Mouse (Mus musculus): ENCODE measurements at regions not wholly inside any gene's neighbourhood (a gene's known extent, or its start where the extent isn't known, plus 50 kb on each side); places are given as distances from the start of the nearest gene placed in this dataset.

DNA sequence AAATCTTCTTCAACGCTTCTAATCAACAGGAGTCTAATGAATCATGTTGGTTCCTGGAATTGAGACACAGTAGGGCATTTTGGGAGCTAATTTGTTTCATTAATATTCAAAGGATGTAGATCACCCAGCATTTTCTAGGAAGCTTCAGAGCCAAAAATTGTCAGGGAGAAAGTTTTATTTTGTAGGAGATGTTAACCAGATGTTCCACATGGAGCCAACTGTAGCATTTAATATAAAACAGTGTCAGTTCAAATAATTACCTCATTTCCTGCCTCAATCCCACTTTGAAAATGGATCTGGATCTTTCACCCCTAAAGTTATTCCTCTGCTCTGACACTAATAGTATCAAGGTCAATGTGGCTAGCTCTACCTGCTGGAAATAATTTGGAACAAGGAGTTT is 389.6 kb upstream of the Lmcd1 start:
- DNase-seq (ENCODE audit: low spot score in 2 of 2), result no peak

DNA sequence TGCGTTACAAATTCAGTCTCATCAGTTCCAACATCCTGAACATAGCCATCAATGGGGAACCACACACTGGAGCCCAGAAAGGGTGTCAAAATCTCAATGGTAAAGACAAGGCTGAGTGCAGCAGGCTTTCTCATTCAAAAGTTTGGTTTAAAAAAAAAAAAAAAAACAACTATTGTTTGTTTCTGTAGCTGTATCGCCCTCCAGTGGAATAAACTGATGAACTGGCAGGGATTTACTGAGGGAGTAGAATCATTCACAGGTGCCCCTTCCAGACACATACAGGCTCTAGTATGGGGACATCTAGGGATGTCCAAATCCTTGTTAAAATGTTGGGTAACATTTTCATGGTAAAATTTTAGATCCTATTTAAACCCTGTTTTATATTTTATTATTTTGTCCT is 361.6 kb upstream of the Lmcd1 start:
- DNase-seq (ENCODE audit: low spot score in 2 of 2), result no peak

DNA sequence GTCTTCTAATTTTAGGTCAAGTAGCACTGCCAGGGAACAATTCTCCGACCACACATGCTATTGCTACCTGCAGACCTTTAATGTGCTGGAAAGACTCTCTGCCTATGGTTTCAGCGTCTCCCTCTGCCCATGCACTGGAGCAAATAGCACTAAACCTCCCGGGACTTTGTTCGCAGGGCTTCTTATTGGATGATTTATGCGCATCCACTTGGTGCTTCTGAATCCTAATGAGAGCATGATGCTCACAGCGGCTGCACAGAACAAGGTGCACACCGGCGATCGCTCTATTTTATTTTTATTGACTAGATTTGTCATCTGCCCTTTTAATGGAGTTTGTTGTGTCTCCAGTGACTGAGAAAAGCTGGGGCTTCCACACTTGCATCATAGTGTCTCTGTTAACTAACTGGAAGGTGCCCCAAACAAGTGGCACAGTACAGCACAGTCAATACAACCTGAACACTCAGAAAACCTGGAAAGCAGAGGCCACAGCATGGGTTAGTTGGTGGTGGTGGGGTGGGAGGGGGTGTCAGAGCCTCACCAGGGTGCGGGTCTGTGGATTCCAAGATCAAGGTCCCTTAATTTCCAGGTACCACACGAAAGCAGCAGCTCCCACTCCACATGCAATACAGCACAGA is 359.7 kb upstream of the Lmcd1 start:
- no peak for DNase-seq (ENCODE audit: low spot score in 2 of 2)

DNA sequence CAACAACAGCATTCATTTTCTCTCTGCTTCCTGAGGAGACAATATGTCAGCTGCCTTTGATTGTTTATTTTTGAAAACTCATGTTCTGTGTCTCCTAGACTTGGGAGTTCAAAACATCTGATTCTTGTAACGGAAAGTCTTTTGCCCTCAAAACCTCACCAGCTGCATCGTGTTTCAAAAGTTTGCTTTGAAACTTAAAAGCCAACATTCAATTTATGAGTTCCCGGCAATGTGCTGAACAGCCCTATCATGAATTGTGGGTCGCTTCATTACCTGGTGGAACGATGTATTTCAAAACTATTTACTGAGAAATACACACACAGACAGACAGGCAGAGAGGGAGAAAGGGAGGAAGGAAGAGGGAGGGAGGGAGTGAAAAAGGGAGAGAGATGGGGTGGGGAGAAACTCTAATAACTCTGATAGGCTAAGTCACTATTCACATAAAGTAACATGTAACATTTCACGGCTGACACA is 356.3 kb upstream of the Lmcd1 start:
- DNase-seq (ENCODE audit: low spot score in 2 of 2), result no peak

DNA sequence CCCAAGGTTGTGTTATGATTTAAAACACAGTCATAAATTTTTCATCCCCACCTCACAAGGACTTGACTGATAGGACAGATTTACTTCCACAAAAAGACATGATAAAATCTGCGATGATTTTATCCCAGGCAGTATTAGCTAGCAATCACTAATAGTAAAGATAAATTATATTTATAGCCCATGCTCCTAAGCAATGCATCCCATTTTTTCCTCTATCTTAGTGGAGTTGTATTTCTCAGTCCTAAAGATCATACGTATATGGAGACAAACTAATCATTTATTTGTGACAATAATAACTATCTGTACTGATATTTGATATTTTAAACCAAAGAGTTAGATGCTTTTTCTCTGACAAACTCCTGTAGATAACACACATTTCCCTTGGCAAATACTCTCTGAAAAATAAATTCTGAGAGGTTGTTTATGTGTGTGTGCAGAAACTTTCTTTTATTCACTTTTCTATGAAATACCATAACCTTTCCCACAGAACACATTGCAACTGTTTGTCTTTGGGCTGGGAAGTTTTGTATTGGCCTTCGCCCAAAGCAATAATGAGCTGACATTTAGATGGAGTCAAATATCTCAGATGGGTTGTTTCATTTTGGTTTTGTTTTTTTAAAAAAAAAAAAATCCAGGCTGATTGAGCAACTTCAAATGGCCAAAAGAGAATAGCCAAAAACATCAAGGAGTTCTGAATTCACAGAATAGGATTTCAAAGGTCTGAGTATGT is 355.5 kb upstream of the Lmcd1 start:
- DNase-seq (ENCODE audit: low spot score in 2 of 2), result no peak

DNA sequence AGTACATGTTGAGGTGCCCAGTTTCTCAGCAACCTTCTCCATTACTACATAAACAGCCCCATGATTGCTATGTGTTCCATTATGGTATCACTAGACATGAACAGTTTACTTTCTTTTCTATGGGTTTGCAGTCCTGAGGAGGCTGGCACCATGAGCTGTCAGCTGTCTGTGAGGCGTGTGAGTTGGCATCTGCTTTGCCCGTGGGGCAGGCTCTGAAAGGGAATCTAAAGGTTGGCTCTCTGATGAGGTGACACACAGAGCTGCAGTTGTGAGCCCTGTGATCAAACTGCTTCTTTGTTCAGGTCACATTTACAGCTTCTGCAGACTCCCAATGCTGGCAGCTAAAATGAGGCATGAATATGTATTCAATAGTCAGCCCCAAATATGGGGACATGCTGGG is 341.0 kb upstream of the Lmcd1 start:
- no peak for DNase-seq (ENCODE audit: low spot score in 2 of 2)

DNA sequence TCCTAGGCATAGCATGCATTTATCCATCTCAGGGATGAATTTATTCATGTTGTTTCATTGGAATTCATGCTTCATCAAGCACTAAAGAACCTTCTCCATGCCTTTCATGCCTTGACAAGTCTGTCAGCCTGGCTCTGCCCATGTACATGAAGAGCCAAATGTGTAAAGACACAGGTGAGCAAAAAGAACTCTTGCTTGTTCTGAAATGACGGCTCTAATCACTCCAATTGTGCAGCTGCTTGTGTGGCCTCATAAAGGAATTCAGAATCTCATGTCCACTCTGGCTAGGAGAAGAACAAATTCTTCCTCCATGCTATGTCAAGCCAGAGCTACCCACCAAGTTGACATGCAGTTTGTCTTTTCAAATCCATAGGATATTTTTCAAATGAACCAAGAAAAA is 319.2 kb upstream of the Lmcd1 start:
- no peak for DNase-seq (ENCODE audit: low spot score in 2 of 2)

DNA sequence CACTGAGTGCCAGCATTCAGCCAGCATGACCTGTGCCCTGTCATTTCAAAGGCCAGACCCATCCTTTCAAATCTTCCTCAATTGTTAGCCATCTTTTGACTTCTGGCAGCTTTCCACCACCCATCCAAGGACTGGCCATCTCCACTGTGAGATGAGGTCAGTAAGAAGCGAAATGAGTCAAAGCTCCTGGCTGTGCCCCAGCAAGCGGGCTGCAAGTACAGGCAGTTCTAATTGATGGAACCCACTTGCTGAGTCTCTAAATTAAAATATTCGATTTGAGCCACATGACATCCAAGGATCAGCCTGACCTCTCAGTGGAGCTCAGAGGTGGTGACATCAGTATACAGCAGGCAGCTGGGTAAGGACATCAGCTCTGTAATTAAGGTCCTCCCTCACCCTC is 307.8 kb upstream of the Lmcd1 start:
- no peak for DNase-seq (ENCODE audit: low spot score in 2 of 2)

DNA sequence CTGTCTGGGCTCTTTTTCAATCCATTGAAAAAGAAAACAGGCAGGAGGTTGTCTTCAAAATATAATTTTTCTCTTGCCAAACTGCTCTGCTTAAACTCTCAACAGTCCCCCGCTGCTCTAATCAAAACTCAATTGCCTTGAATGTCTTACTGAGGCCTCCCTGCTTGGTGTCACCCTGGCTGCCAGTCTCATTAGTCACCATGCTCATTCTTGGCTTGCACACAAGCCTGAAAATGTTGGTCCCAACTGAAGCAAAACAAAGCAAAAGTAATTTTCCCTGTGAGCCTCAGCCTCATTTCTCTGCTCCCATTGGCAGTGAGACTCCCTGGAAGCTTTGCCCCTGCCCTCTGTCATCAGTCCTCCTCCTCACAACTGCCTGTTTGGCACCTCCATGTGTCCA is 288.1 kb upstream of the Lmcd1 start:
- no peak for DNase-seq (ENCODE audit: low spot score in 2 of 2)

DNA sequence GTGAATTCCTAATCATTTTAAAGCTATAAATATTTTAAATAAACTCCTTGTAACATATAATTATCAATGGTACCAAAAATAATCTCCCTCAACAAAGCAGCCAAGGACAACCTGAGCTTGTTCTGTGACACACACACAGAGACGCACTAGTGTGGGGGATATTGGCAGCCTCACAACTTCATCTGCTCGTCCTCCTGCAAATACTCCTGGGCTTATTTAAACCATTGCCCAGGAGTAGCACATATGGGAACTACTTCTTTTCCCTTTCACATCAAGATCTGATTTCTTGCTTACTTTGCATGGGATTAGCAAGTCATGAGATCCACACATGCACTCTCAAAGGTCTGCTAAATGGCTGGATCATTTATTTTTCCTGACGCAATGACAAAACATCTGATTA is 277.7 kb upstream of the Lmcd1 start:
- no peak for DNase-seq (ENCODE audit: low spot score in 2 of 2)

DNA sequence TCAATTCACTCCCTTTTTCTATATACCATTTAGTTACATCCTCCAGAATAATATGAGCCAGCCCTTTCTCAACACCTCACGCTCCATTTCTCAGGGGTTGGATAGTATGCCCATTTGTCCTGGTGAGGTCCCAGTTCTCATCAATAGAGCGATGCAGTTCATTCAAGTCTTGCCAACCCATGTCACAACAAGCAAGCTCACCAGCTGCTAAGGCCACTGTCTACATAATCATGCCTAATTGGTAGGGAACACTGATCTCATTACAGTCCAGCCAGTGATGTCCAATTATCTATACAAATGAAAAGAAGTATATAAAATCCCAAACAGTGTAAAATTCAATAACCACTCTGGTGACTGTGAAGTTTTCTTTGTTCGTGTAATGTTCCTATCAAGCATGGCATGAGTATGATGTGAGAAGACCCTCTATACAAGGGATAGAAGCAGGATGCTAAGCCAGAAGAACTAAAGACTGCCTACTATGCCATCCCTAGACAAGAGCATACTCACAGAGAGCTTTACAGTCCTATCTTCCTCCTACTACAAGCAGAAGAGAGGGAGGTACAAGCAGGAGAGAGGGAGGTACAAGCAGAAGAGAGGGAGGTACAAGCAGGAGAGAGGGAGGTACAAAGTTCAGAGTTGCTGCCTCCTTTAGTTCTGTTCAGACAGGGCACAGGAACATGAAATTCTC is 269.6 kb upstream of the Lmcd1 start:
- no peak for DNase-seq (ENCODE audit: low spot score in 2 of 2)

DNA sequence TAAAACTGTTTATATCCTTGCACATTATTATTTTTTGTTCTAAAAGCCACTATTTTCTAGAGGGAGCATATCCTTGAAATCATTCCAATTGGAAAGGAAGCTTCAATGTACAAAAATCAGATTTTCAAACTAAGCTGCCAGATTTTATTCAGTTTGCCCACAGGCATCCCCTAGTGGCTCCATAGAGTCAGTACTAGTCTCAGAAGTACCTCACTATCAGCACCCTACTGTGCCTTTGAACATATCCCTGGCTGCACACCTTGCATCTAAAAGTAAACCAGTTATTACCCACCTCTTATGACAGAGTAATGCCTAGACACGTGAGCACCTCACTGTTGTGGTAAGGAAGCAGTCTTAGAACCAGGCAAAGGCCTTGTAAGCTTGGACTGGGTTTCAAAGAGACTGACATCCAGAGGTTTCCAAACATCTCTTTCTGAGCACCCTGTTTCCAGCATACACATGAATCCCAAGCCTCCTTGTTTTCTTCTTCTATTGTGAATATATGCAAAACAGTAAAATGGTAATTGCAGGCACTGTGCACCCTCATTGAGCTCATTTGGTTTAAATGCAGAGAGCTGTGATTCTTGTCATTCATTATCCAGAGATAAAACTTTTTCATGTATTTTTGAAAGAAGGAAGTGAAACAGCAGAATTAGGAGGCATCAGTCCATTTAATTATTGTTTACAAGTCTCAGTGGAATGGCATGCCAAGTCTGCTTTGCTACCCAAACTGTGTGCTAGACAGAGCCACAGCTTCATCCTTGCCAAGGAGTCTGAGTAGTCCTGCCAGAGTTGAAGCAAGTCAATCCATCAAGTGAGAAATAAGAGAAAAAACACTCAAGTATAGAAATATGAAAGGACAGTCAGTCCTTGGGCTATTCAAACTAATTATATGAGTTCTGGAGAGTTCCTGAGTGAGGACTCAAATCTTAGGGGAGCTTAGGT is 247.0 kb upstream of the Lmcd1 start:
- DNase-seq (ENCODE audit: low spot score in 2 of 2), result no peak

DNA sequence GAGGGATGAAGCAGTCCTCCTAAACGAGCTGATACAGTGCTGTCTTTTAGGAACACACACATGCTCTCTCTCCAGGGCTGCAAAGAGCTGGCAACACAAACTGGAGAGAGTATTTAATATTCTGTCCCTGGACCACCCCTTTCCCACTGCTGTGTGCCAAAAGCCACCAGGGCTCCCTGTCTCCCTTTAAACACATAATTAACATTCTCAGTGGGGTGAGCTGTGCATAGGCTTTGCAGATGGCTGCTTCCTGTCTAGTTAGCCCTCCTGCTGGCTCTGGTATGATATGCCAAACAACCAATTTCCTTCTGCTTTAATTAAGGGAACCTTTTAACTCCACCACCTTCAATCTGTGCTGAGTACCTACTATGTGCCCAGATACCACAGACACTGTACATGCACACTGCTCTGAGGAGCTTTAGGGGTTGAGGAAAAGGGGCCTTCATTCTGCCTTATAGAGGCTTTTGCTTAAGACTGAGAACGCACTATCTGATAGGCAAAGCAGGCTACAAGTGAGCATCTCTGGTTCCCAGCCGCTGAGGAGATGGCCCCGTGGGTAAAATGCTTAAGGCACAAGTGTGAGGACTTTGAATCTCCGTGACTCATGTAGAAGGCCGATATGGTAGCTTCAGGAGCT is 222.9 kb upstream of the Lmcd1 start:
- no peak for DNase-seq (ENCODE audit: low spot score in 2 of 2)

DNA sequence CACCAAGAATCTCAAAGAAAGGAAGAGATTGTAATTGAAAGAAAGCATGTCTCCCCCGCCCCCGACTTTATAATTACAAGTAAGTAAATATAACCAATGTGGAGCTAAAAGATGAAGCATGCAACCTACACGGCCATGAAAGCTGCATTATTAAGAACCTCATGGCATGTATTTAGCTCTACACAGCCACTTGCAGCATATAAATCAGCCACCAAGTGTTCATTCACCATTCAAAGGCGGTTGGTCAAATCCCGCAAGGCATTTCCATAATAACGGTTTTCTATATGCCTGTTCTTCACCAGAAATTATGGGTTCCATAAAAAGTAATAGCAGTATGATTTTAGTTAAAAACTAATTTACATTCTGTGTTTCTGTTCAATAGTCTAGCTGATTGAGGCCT is 221.4 kb upstream of the Lmcd1 start:
- DNase-seq (ENCODE audit: low spot score in 2 of 2), result no peak

DNA sequence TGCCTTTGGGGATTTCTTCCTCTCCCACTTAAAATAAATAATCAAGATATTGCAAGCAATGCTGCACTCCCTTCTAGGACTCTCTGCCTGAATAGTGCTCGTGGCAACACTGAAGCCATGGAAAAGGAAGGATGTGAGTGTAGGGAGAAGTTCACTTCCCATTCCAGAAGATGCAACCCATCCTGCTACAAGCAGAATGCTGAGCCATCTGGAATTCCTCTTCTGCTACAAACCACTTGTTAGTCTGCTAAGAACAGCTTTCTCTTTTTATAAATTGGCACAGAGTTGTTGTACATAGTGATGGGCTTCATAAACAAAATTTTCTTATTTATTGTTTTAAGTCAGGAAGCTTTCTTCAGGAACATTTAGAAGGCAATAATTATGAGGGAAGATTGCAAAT is 215.7 kb upstream of the Lmcd1 start:
- no peak for DNase-seq (ENCODE audit: low spot score in 2 of 2)

DNA sequence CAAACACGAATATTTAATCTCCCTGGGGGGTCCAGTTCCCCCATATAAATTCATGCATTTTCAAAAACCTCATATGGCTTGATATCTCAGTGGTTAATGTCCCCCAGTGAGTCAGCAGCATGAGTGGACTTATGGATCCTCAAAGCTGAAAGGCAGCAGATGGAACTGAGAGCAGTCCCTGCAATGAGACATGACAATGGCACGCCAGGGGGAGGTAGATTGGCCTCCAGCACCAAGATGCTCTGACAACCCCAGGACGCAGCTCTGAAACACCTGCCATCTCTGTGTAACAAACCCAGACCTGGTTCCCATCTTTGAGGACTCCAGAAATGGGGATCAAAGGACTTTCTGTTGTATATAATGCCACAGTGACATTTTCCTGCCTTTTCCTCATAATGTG is 210.6 kb upstream of the Lmcd1 start:
- no peak for DNase-seq (ENCODE audit: low spot score in 2 of 2)

DNA sequence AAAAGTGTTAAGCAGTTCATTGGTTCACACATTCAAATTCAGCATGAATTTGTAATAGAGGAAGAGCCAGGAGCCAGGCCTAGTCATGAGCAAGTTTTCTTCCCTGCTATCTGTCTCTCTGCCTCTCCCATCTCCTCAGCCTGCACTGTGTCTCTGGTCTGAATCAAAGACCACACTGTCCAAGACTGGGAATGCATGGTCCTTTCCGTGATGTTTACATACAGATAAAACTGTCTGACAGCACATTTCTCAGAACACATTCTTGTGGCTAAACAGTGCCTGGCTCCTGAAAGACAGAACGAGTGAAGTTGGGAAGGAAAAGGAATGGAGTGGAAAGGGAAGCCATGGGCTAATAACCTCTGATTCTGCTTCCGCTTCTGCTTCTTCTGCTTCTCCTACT is 183.0 kb upstream of the Lmcd1 start:
- DNase-seq (ENCODE audit: low spot score in 2 of 2), result no peak

DNA sequence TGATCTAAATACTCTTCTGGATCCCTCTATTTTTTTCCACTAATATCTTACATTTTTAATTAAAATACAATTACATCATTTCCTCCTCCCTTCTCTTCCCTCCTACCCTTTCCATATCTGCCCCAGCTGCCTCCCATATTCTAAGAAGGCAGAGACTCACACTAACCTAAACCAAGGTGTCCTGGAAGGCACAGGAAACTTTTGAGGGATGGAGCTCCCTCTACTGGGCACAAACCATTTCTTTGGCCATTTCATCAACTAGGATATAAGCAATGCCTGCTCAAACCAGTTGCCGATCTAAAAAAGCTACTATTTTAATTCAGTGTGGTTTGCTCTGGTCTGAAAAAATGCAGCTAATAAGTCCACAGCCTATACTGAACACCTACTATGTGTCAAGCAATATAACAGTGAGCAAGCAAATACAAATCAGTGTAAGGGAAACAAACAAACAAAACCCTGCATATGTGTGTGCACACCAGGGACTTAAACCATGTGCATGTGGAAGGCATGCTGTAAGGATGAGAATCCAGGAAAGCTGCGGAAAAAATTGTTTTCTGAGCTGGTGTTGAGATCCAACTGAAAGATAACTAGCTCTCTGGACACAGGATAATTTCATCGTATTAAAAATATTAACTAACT is 182.3 kb upstream of the Lmcd1 start:
- DNase-seq (ENCODE audit: low spot score in 2 of 2), result no peak

DNA sequence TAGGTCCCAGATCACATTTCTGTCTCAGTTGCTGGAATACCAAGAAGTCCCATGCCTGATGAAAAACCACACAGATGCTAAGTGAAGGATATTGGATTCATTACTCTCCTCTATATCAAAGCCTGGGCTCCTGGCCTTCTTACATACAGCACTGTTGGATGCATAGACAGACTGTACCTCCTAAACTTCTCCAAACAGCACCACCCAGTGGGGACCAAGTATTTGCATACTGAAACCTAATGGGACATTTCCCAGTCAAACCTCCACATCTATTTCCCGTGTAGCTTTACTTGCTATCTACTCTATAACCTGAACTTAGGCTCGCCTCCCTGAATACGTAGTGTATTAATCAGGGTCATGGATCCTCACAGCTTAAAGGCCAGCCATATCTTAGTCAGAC is 180.3 kb upstream of the Lmcd1 start:
- no peak for DNase-seq (ENCODE audit: low spot score in 2 of 2)

DNA sequence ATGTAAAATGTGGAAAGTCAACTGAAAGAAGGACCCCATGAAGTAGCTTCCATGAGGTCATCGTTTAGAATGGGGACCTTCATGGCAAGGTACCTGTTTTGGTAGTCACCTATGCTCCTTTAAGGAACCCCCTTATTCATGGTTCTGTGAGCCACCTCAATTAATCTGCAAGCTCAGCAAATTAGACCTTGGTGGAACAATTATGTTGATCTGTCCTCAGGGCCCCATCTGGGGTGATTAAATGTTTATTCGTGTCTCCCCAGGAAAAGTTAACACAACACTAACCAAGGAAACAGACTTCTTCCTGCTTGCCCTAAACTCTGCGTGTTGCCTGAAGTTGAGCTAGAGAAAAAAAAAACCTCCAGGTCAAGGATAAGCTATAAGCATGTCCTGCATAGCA is 175.9 kb upstream of the Lmcd1 start:
- no peak for DNase-seq (ENCODE audit: low spot score in 2 of 2)

DNA sequence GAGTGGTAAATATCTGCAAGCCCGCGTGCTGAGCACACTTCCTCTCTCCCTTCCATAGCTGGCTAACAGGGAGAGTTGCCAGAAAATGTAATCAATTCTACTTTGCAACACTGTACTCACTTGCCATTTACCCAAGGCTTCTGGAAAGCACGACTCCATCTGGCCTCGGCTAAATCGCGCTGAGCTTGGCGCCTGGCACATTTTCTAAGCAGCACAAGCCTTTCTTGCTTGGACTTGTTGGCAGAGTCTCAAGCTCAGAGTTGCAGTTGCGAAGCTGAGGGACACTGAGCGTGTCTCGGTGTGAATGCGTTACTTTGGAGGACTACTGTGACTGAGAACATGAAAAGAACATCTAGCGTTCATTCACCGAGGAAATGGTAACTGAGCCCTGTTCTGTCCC is 164.9 kb upstream of the Lmcd1 start:
- DNase-seq (ENCODE audit: low spot score in 2 of 2), result no peak
